Mouse (Mus musculus) adrenal gland, adult (tissue): ENCODE data around the gene Rerg.

Experiments
- DNase-seq, 2 experiments: peaks; one replicate each; pipeline ENCODE4 v3.0.0; 2022 to 2023; ENCODE audit warnings: low spot score in 1 of 2; ENCODE audit not compliant: inconsistent age in 2 of 2

Rerg gene

GRCm38 (mm10) chr6:137163571-137163970 lies 6.7 kb downstream of the Rerg start:
- DNase-seq, result peak in 1 of 2 experiments; percentile 24

DNA sequence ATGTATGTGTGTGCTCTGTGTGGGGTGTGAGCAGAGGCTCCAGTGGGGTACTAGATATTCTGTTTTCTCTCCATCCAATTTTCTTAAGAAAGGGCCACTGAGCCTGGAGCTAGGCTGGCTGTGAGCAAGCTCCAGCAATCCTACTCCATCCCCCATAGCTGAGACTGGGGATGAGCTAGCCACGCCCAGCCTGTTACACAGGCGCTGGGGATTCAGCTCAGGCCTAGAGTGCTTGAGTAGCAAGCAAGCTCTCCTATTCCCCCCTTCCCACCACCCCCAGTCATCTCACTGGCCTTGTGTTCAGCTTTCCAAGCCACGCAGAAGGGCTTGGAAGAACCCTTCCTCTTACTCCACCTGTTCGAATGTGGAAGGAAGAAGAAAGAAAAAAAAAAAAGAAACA lies 7.2 kb downstream of the Rerg start:
- DNase-seq, result peak in 1 of 2 experiments; percentile 29

GRCm38 (mm10) chr6:137162481-137162880 lies 7.8 kb downstream of the Rerg start:
- no peak for DNase-seq

DNA sequence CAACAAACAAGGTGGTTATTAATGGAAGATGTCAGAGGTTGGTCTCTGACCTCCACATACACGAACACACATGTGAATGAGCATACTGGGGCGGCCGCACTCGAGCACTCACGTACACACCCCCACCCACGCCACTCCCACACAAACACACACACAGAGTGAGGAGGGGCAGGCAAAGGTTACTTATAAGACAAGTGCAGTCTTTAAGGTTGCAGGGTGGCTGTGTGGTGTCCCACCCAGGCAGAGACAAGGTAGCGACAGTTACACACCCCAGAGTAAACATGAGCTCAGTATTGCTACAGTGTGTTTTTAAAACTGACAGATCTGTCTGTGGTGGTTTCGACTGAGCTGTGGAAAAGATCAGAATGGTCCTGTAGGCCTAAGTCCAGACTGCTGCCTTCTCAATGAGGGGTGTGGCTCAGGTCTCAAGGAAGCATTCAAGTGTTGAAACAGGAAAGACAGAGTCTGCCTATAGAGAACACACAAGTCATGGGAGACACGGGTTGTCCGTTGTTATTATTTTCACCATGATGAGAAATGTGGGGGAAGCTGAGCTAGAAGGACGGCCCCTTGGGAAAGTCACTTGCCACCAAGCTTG lies 8.7 kb downstream of the Rerg start:
- peak in 1 of 2 experiments; percentile 38 for DNase-seq

DNA sequence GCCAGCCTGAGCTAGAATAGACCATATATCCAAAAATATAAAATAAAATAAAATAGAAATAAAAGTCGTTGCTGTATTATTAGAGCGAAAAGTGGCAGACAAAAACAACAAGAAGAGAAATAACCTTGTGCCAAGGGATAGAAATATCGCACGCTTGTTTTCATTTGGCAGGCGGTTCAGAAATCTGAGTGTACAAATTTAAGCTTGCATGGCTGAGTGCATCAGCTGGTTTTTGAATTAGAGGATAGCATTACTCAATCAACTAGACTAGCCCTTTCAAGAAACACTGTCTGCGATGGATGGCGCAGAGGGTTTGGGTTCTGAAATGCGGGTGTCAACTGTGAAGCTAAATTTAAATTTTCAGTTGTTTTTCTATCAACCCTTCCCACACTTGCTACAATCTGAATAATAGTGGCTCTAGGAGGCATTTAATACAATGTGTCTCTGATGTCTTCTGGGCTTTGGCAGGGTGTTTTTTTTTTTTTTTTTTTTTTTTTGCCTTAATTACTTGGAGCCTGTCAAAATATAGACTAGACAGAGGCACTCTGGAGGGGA lies 10.8 kb downstream of the Rerg start:
- peak in 1 of 2 experiments; percentile 49 for DNase-seq

DNA sequence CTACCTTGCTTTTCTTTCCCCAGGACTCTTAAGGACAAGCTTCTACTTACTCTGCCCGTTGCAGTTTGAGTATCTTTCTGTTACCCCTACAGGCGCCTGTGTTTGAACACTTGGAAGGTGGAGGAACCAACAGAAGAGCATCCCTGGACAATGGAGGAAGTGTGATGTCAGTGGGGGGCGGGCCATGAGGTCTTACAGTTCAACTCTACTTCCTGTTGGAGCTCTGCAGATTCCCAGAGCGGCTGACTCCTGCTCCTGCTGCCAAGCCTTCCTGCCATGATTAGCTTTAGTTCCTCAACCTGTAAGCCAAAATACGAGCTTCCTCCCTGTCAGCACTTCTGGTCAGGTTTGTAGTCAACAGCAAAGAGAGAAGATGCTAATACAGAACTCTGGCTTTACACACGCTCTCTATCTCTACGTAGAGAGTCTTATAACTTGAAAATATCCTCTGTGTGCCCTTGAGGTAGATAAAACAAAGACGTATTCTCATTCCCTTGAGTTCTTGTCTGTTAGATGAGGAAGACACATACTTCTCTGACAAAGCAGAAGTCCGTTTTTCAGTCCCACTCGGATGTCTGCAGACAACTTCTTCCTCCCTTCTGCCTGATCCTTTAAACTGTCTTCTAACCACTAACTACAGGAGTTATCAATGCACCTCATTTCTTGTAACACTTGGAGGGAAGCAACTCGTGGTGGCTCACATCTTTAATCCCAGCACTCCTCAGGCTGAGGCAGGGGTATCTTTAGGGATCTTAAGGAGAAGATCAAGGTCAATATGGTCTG lies 13.7 kb downstream of the Rerg start:
- DNase-seq, result peak in 1 of 2 experiments; percentile 72

DNA sequence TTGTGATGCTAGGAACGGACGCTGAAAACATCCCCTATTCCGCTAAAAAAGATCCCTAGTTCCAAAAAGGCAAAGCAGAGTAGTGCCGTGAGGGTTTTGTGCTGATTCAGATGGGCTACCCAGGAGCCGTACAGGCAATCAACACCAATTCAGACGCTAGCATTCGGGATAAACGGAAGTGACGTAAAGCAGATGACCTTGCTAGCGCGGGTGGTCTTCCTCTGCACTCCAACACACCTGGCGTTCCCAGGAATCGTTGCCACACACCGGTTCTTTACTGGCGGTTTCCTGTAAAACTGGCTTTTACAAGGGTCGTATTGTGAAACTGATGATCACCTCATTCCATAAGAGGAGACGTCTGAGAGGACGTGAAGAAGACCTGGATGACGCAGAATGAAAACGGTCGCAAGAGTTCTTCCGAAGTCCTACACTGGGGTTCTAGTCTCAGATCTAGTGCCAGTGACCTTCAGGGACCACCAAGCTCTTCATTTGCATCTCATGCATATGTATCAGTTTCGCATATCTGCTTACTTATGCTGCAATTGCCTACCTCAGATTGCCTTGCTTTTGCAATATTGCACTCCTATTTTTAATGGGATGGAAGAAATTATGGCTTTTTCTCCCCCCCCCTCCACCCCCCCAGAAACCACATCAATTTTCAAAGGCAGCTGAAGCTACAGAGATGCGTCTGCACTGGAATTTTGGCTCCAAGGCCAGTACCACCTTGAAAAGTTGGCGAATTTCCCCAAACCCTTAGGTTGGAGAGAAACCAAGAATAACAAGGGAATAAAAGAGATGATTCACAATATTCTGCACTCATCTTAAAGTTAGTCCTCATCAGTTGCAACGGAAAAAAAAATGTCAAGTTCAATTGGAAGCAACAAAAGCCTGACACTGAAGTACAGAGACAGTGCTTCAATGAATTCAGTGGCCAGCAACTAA lies 14.8 kb downstream of the Rerg start:
- DNase-seq, result peak; percentile 87 to 97

- peak in 1 of 2 experiments; percentile 38 for DNase-seq
These were observed 17.3 kb downstream of the Rerg start for GRCm38 (mm10) chr6:137153021-137153420.

GRCm38 (mm10) chr6:137151015-137151414 lies 19.3 kb downstream of the Rerg start:
- no peak for DNase-seq

DNA sequence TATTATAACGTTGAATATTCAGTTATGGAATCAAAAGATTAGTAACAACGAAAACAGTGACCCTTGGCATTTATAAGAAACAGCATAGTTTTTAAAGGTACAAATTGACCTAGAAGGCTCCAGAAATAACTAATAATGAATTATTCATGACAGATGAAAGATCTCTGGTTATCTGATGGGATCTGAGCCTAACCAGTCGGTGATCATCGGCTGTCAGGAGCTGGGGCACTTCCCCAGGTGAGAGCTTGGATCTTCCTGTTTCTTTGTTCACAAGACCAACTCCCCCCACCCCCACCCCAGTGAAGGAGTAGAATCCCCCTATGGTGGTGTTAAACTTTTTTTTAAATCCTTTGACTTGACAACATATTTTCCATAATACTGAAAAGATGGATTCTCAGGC lies 20.5 kb downstream of the Rerg start:
- peak; percentile 47 to 80 for DNase-seq

- no peak for DNase-seq
These were observed 23.4 kb downstream of the Rerg start for GRCm38 (mm10) chr6:137146910-137147309.

GRCm38 (mm10) chr6:137145611-137146010 lies 24.7 kb downstream of the Rerg start:
- DNase-seq, result peak; percentile 55 to 72

DNA sequence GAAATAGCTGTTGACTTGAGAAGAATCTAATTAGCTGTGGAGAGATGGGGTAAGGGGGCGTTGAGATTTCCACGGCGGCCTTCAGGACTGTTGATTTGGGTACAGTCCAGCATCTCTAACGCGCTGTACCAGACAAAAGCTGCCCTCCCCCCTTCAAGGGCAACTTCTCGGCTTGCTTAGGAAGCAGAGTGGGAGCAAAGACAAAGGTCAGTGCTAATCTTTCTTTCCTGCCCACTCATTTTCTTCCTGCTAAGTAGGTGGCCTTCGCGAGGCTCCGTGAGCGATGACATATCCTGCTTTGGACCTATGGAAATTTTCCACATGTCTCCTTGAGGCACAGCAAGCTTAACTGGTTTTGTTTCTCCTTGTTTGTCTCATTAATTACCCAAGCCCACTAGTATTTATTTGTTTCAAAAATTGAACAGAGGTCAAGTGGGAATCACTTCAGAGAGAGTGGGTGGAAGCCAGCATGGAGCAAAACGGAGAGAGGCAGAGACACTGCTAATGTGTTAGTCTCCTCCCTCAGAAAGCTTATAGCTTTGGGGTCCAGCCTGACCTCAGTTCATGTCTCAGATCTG lies 25.2 kb downstream of the Rerg start:
- DNase-seq, result peak; percentile 86 to 92

- DNase-seq, result peak in 1 of 2 experiments; percentile 44
These were observed 25.8 kb downstream of the Rerg start for GRCm38 (mm10) chr6:137144526-137144840.

- peak; percentile 54 to 72 for DNase-seq
These were observed 26.3 kb downstream of the Rerg start for GRCm38 (mm10) chr6:137143818-137144525.

- DNase-seq, result peak in 1 of 2 experiments; percentile 66
These were observed 27.5 kb downstream of the Rerg start for GRCm38 (mm10) chr6:137142796-137143195.

DNA sequence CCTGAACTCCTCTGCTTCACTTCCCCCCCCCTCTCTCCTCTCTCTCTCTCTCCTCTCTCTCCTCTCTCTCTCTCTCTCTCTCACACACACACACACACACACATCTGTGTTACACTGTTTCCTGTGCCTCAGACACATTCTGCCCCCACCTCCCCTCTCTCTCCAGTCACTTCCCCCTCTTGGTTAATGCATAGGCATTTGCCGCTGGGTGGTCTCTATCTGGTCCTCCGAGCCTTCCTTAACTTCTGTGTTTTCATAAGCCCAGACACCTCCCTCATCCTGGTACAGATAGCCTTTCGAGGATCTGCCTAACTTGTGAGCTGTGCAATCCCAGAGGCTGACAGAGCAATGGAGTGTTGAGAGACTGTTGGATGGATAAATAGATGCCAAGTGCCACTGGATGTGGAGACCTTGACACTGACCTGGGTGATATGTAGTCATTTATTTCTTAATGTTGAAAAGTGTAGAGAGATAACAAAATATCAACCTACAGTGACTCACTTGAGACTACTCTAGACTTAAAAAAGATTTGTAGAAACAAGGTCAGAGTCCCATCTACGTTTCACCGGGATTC lies 29.0 kb downstream of the Rerg start:
- DNase-seq, result peak; percentile 69 to 89

DNA sequence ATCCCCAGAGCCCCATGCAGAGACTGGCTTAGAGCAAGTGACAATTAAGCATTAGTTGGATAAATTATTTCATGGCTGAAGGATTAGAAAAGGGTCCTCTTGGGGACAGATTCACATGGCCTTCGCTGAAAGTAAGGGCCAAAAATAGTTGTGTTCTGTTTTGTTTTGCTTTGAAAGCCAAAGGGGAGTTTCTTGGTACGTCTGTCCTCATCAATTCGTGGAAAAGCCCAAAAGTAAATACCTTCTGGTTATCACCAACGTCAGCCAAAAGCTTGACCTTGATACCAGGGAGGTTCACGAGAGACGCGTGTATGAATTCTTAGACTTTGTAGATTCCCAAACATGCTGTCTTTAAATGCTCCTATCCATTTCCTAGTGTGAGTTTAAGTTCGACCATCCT lies 31.5 kb downstream of the Rerg start:
- peak in 1 of 2 experiments; percentile 84 for DNase-seq

- DNase-seq, result no peak
These were observed 31.9 kb downstream of the Rerg start for GRCm38 (mm10) chr6:137138391-137138790.

DNA sequence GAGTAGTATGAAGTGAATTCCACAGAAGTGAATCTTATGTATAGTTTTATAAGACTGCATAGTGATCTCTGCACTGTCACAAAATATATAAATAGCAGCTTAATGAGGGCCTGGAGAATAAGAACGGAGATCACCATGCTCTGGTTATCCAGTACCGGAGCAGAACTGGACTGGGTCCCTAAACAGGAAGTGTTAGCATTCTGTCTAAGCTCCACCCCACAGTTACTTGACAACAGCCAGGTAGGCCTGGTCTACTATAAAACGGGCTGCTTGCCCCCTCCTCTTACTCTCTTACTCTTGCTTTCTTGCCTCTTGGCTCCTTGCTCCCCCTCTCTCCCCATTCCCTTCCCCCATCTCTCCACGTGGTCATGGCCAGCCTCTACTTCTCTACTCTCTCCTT lies 33.9 kb downstream of the Rerg start:
- DNase-seq, result no peak
